Mouse (Mus musculus) MEL (cell line): ENCODE data around the gene Acsl4. TPM values are rescaled to one million over a fixed set of nuclear protein-coding genes. Genes with fewer than 3 reads are reported as not detected.

Experiments
- DNase-seq: peaks from one replicate; pipeline ENCODE4 v3.0.0; 2011; ENCODE audit warnings: low read depth, low spot score
- H3K27ac ChIP-seq: 2 replicates; pipeline ENCODE4 v1.5.1; 2012; ENCODE audit warnings: low read depth, mild to moderate bottlenecking, control low read depth, low read length, moderate library complexity; ENCODE audit not compliant: control insufficient read depth
- H3K27me3 ChIP-seq, 2 experiments: fragments of 150-350 bp in 1 of 2; sonication (generic) in 1 of 2; 2 replicates each; pipeline ENCODE4 v1.6.1; 2012; ENCODE audit warnings: low read length in 2 of 2, mild to moderate bottlenecking in 2 of 2, improper control_type of control experiment in 1 of 2, moderate library complexity in 1 of 2; ENCODE audit not compliant: insufficient read depth in 2 of 2, control insufficient read depth in 1 of 2
- H3K36me3 ChIP-seq, 2 experiments: 2 replicates each; pipeline ENCODE4 v1.6.1; 2012 to 2014; ENCODE audit warnings: low read length in 2 of 2, improper control_type of control experiment in 1 of 2, inconsistent platforms in 1 of 2, mild to moderate bottlenecking in 1 of 2; ENCODE audit not compliant: insufficient read depth in 2 of 2, control insufficient read depth in 1 of 2
- H3K4me1 ChIP-seq, 2 experiments: fragments of 150-350 bp in 1 of 2; sonication (generic) in 1 of 2; 2 replicates each; pipeline ENCODE4 v1.6.1; 2012; ENCODE audit warnings: low read length in 2 of 2, improper control_type of control experiment in 1 of 2, mild to moderate bottlenecking in 1 of 2; ENCODE audit not compliant: insufficient read depth in 2 of 2, control insufficient read depth in 1 of 2
- H3K4me3 ChIP-seq, 2 experiments: fragments of 150-350 bp in 1 of 2; sonication (generic) in 1 of 2; 2 replicates each; pipeline ENCODE4 v1.5.1; 2012; ENCODE audit warnings: low read depth in 2 of 2, low read length in 2 of 2, mild to moderate bottlenecking in 2 of 2, moderate library complexity in 2 of 2, control low read depth in 1 of 2, improper control_type of control experiment in 1 of 2; ENCODE audit not compliant: control insufficient read depth in 1 of 2, insufficient read depth in 1 of 2
- H3K79me2 ChIP-seq: 2 replicates; pipeline ENCODE4 v1.6.1; 2012; ENCODE audit warnings: mild to moderate bottlenecking, low read length, moderate library complexity; ENCODE audit not compliant: control insufficient read depth, poor library complexity, insufficient read depth
- H3K9ac ChIP-seq: 2 replicates; pipeline ENCODE4 v1.6.1; 2012; ENCODE audit warnings: low read depth, mild to moderate bottlenecking, control low read depth, low read length, moderate library complexity; ENCODE audit not compliant: control insufficient read depth, poor library complexity, severe bottlenecking
- H3K9me3 ChIP-seq: fragments of 150-350 bp; sonication (generic); replicated peaks from 2 replicates; pipeline ENCODE4 v1.6.1; 2012; ENCODE audit warnings: mild to moderate bottlenecking, low read length, improper control_type of control experiment, moderate library complexity; ENCODE audit not compliant: insufficient read depth
- BHLHE40 ChIP-seq: IDR thresholded peaks from 2 replicates; pipeline ENCODE4 v1.6.1; 2012; ENCODE audit warnings: low read depth, mild to moderate bottlenecking, inconsistent platforms, low read length, improper control_type of control experiment, borderline replicate concordance
- CHD2 ChIP-seq: IDR thresholded peaks from 2 replicates; pipeline ENCODE4 v1.6.1; 2011; ENCODE audit warnings: low read length, improper control_type of control experiment
- CTCF ChIP-seq, 3 experiments: IDR thresholded peaks in 2 of 3; conservative IDR thresholded peaks in 1 of 3; 2 replicates each; pipeline ENCODE4 v1.5.1; 2011 to 2012; ENCODE audit warnings: low read length in 3 of 3, low read depth in 2 of 3, mild to moderate bottlenecking in 2 of 3, improper control_type of control experiment in 1 of 3, inconsistent platforms in 1 of 3, mixed read lengths in 1 of 3, moderate library complexity in 1 of 3; ENCODE audit not compliant: control insufficient read depth in 1 of 3, insufficient read depth in 1 of 3, poor library complexity in 1 of 3, severe bottlenecking in 1 of 3
- EP300 ChIP-seq, 2 experiments: IDR thresholded peaks; 2 replicates each; pipeline ENCODE4 v1.6.1; 2011; ENCODE audit warnings: improper control_type of control experiment in 2 of 2, low read length in 2 of 2, low read depth in 1 of 2, mild to moderate bottlenecking in 1 of 2
- ETS1 ChIP-seq: IDR thresholded peaks from 2 replicates; pipeline ENCODE4 v1.6.1; 2012; ENCODE audit warnings: low read depth, mild to moderate bottlenecking, inconsistent platforms, low read length, improper control_type of control experiment, moderate library complexity
- GATA1 ChIP-seq: IDR thresholded peaks from 2 replicates; pipeline ENCODE4 v1.6.1; 2011; ENCODE audit warnings: low read depth, low read length, improper control_type of control experiment
- KAT2A ChIP-seq: conservative IDR thresholded peaks from 2 replicates; pipeline ENCODE4 v1.6.1; 2012; ENCODE audit warnings: low read depth, low read length, improper control_type of control experiment, inconsistent platforms
- MAX ChIP-seq: IDR thresholded peaks from 2 replicates; pipeline ENCODE4 v1.6.1; 2011; ENCODE audit warnings: low read length, improper control_type of control experiment
- MAZ ChIP-seq: IDR thresholded peaks from 2 replicates; pipeline ENCODE4 v1.6.1; 2012; ENCODE audit warnings: low read depth, mild to moderate bottlenecking, inconsistent platforms, low read length, improper control_type of control experiment
- MXI1 ChIP-seq: IDR thresholded peaks from 2 replicates; pipeline ENCODE4 v1.6.1; 2011; ENCODE audit warnings: mild to moderate bottlenecking, low read depth, low read length, improper control_type of control experiment
- MYC ChIP-seq: IDR thresholded peaks from 2 replicates; pipeline ENCODE4 v1.6.1; 2011; ENCODE audit warnings: low read depth, mild to moderate bottlenecking, low read length, improper control_type of control experiment, moderate library complexity
- NELFE ChIP-seq: IDR thresholded peaks from 2 replicates; pipeline ENCODE4 v1.6.1; 2011; ENCODE audit warnings: low read depth, low read length, improper control_type of control experiment
- POLR2A ChIP-seq, 2 experiments: IDR thresholded peaks; 2 replicates each; pipeline ENCODE4 v1.6.1; 2011 to 2012; ENCODE audit warnings: low read length in 2 of 2, mild to moderate bottlenecking in 2 of 2, control low read depth in 1 of 2, improper control_type of control experiment in 1 of 2, low read depth in 1 of 2, moderate library complexity in 1 of 2; ENCODE audit not compliant: control insufficient read depth in 1 of 2, insufficient read depth in 1 of 2, poor library complexity in 1 of 2
- RAD21 ChIP-seq: IDR thresholded peaks from 2 replicates; pipeline ENCODE4 v1.6.1; 2011; ENCODE audit warnings: mild to moderate bottlenecking, low read depth, low read length, improper control_type of control experiment
- RCOR1 ChIP-seq: IDR thresholded peaks from 2 replicates; pipeline ENCODE4 v1.6.1; 2012; ENCODE audit warnings: low read depth, mild to moderate bottlenecking, inconsistent platforms, low read length, improper control_type of control experiment
- SMC3 ChIP-seq: IDR thresholded peaks from 2 replicates; pipeline ENCODE4 v1.6.1; 2011; ENCODE audit warnings: low read depth, low read length, improper control_type of control experiment
- ZMIZ1 ChIP-seq: IDR thresholded peaks from 2 replicates; pipeline ENCODE4 v1.6.1; 2012; ENCODE audit warnings: low read depth, mild to moderate bottlenecking, inconsistent platforms, low read length, improper control_type of control experiment, moderate library complexity
- polyA plus RNA-seq, 2 experiments: library from polyadenylated mRNA; stranded (reverse) in 1 of 2; unstranded in 1 of 2; fragments of >175 nt in 1 of 2; fragments of >200 nt in 1 of 2; gene quantifications; 2 replicates each; pipeline versions ENCODE4 v1.2.1 to v1.2.4; 2012; ENCODE audit warnings: low replicate concordance in 2 of 2, low read depth in 1 of 2; ENCODE audit not compliant: insufficient read length in 2 of 2, insufficient read depth in 1 of 2, missing spikeins in 1 of 2
- total RNA-seq: library from RNA; depleted of rRNA; stranded (reverse); fragments of 300-350 nt; gene quantifications from 2 replicates; pipeline ENCODE4 v1.2.3, GENCODE M21; 2012

Gene Acsl4
- total and polyA plus RNA-seq, 3 experiments: 17.1 to 100 (median 17.7) TPM

DNA sequence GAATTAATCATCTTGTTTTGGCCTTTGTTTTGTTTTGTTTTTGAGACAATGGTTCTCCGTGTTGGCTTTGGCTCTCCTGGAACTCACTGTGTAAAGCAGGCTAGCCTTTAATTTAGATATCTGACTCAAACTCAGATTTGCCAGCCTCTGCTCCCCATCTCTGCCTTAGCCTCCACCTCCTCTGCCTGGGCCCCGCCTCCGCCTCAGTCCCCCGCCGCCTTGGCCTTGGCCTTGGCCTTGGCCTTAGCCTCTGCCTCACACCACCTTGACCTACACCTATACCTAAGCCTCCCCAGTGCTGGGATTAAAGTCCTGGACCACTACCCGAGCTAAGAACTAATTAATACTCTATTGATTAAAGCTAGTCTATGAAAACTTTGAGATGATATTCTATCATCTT lies 2.2 kb downstream of the Acsl4 start:
- peaks cover 17 to 23% of the 10 kb centered on the region in 2 experiments for H3K4me1 ChIP-seq
- TF ChIP-seq RCOR1 (no peak), ZMIZ1 (no peak), BHLHE40 (no peak), RAD21 (no peak), EP300 (IDR thresholded peaks at IDR 0.05; ENCODE audit: low read depth in 1 of 2, low read length in 2 of 2) (no peak), MYC (no peak), POLR2A (IDR thresholded peaks at IDR 0.05; ENCODE audit: control insufficient read depth in 1 of 2, insufficient read depth in 1 of 2, low read depth in 1 of 2, low read length in 2 of 2, poor library complexity in 1 of 2) (no peak), KAT2A (no peak), MXI1 (no peak), MAZ (no peak), ETS1 (no peak), GATA1 (no peak), MAX (no peak)
- H3K36me3 ChIP-seq: peaks cover 2 to 41% of the 10 kb centered on the region in 2 experiments; a peak in 2 of 4 replicates
- no peak overlapping the region for H3K9ac ChIP-seq
- no peaks in the 10 kb centered on the region for H3K9me3 ChIP-seq
- H3K27ac ChIP-seq: no peak overlapping the region
- H3K27me3 ChIP-seq: no peaks in the 10 kb centered on the region
- H3K79me2 ChIP-seq: peaks cover 47% of the 10 kb centered on the region
- no peak for DNase-seq
- H3K4me3 ChIP-seq: no peak overlapping the region; a peak in 1 of 4 replicates

GRCm38 (mm10) chrX:142387634-142388033 lies 2.7 kb downstream of the Acsl4 start:
- H3K9ac ChIP-seq: no peak overlapping the region
- no peaks in the 10 kb centered on the region for H3K27me3 ChIP-seq
- no peak overlapping the region for H3K27ac ChIP-seq
- peaks cover 17 to 28% of the 10 kb centered on the region in 2 experiments for H3K4me1 ChIP-seq
- no peaks in the 10 kb centered on the region for H3K9me3 ChIP-seq
- TF ChIP-seq SMC3 (peak; percentile 47), CTCF (IDR thresholded peaks at IDR 0.05 in 2 of 3, conservative IDR thresholded peaks at IDR 0.05 in 1 of 3; ENCODE audit: control insufficient read depth in 1 of 3, insufficient read depth in 1 of 3, low read depth in 2 of 3, low read length in 3 of 3, poor library complexity in 1 of 3, severe bottlenecking in 1 of 3) (peak in 2 of 3 experiments; percentile 25 to 54; a peak in 3 of 6 replicates), MAX (no peak), RAD21 (peak; percentile 50), CHD2 (no peak), NELFE (no peak), BHLHE40 (no peak)
- peaks cover 2 to 44% of the 10 kb centered on the region in 2 experiments; a peak in 2 of 4 replicates for H3K36me3 ChIP-seq
- no peak overlapping the region for H3K4me3 ChIP-seq
- peak; percentile 50 for DNase-seq
- peaks cover 48% of the 10 kb centered on the region for H3K79me2 ChIP-seq
